Mouse (Mus musculus) lung, postnatal 0 days (tissue): ENCODE data around the gene Pvr. TPM values are rescaled to one million over a fixed set of nuclear protein-coding genes. Genes with fewer than 3 reads are reported as not detected.

Experiments
- ATAC-seq: fragments of 200-750 bp; cut with Nextera tagmentation; 2 replicates; pipeline ENCODE4 v1.8.0; 2017; ENCODE audit warnings: moderate library complexity
- DNase-seq: peaks from one replicate; pipeline ENCODE4 v3.0.0-alpha.2; 2016; ENCODE audit warnings: low spot score
- H3K27ac ChIP-seq: fragments of 300-500 bp; sonication (generic); 2 replicates; pipeline ENCODE4 v1.5.1; 2014; ENCODE audit warnings: antibody characterized with exemption, mild to moderate bottlenecking, low read length, mixed read lengths
- H3K27me3 ChIP-seq: fragments of 300-500 bp; sonication (generic); replicated peaks from 2 replicates; pipeline ENCODE4 v1.6.1; 2014; ENCODE audit warnings: low read length, mixed read lengths; ENCODE audit not compliant: insufficient read depth
- H3K36me3 ChIP-seq: fragments of 300-500 bp; sonication (generic); 2 replicates; pipeline ENCODE4 v1.6.1; 2014; ENCODE audit warnings: low read length, mixed read lengths; ENCODE audit not compliant: insufficient read depth
- H3K4me1 ChIP-seq: fragments of 300-500 bp; sonication (generic); 2 replicates; pipeline ENCODE4 v1.6.1; 2014; ENCODE audit warnings: antibody characterized with exemption, low read depth, low read length, mixed read lengths; ENCODE audit not compliant: insufficient read depth
- H3K4me2 ChIP-seq: fragments of 300-500 bp; sonication (generic); replicated peaks from 2 replicates; pipeline ENCODE4 v1.6.1; 2014; ENCODE audit warnings: low read depth, mild to moderate bottlenecking, low read length, moderate library complexity, mixed read lengths
- H3K4me3 ChIP-seq: fragments of 300-500 bp; sonication (generic); 2 replicates; pipeline ENCODE4 v1.5.1; 2014; ENCODE audit warnings: low read depth, low read length
- H3K9ac ChIP-seq: fragments of 300-500 bp; sonication (generic); replicated peaks from 2 replicates; pipeline ENCODE4 v1.6.1; 2014; ENCODE audit warnings: low read depth, mild to moderate bottlenecking
- H3K9me3 ChIP-seq: fragments of 300-500 bp; sonication (generic); 2 replicates; pipeline ENCODE4 v1.6.1; 2016; ENCODE audit warnings: low read length, mixed read lengths
- CTCF ChIP-seq: IDR thresholded peaks from 2 replicates; pipeline ENCODE4 v1.5.1; 2016; ENCODE audit warnings: antibody characterized with exemption, mild to moderate bottlenecking
- EP300 ChIP-seq: IDR thresholded peaks from 2 replicates; pipeline ENCODE4 v1.6.1; 2016; ENCODE audit warnings: antibody characterized with exemption, mild to moderate bottlenecking, control low read depth
- WGBS: fragments of 180-500 bp; shearing (Covaris S2); extraction: QIAGEN DNeasy Blood & Tissue Kit; methylation state at CpG from one replicate; pipeline ENCODE4 v1.1.7; 2014; 5-methylcytosine and 5-hydroxymethylcytosine counted together
- polyA plus RNA-seq: library from polyadenylated mRNA; unstranded; fragments of >200 nt; fragmentation: Nextera tagmentation; extraction: Ambion mirVana; gene quantifications from 2 replicates; pipeline ENCODE4 v1.2.1, GENCODE M21; 2015

Pvr gene
- polyA plus RNA-seq, 1 experiment from 2014 or later = 24.3 TPM

DNA sequence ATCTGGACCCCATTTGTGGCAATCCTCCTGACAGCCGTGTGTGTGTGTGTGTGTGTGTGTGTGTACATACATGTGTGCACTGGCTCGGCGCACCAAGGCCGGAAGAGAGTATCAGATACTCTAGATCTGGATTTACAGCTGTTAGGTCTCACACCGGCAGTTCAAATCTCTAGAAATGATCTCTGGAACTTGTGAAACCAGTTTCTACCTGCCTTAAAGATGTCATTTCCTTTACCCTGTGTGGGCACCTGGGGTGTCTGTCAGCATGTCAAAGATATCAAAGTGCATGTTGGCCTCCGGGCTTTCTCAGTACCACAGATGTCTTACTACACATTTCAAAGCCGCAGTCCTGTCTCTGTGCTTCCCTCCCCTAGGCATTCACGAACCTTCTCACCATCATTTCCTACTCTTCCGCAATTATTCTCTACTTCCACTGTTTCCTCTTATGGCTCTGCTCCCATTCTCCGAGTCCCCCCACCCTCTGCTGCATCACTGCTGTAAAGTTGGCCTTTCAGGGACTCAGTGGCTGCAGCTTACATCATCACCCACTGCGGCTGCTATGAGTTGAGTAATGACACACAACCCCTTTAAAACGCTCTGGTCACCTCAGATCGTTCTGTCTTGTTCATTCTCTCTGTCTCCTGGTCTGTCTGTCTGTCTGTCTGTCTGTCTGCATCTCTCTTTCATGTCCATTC is 25.0 kb upstream of the Pvr start:
- Histone ChIP-seq H3K9me3 (no peaks in the 10 kb centered on the region), H3K4me2 (no peak overlapping the region), H3K4me3 (no peak overlapping the region), H3K36me3 (no peaks in the 10 kb centered on the region), H3K27ac (no peak overlapping the region), H3K27me3 (no peaks in the 10 kb centered on the region), H3K9ac (no peak overlapping the region), H3K4me1 (no peaks in the 10 kb centered on the region)
- no peak for DNase-seq
- no peak for ATAC-seq
- WGBS = 68% methylated on average over 13 of the region's 13 CpGs
- TF ChIP-seq EP300 (no peak), CTCF (no peak)

DNA sequence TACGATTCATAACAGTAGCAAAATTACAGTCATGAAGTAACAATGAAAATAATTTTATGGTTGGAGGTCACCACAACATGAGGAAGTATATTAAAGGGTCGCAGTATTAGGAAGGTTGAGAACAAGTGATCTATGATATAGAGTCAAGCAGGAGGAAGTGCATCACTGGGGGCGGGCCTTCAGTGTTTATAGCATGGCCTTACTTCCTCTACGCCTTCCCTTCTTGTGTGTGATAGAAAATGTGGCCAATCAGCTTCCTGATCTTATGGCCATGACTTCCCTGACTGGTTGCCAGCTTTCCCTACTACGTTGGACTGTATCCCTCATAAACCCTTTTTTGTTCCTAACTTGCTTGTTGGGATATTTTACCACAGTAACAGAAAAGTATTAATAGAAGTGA is 24.2 kb upstream of the Pvr start:
- Histone ChIP-seq H3K4me1 (no peaks in the 10 kb centered on the region), H3K4me3 (no peak overlapping the region), H3K4me2 (no peak overlapping the region), H3K36me3 (no peaks in the 10 kb centered on the region), H3K9me3 (no peaks in the 10 kb centered on the region), H3K27me3 (no peaks in the 10 kb centered on the region), H3K27ac (no peak overlapping the region), H3K9ac (no peak overlapping the region)
- no peak for DNase-seq
- TF ChIP-seq EP300 (no peak), CTCF (no peak)
- 85% methylated on average over 5 of the region's 5 CpGs for WGBS
- no peak for ATAC-seq

DNA sequence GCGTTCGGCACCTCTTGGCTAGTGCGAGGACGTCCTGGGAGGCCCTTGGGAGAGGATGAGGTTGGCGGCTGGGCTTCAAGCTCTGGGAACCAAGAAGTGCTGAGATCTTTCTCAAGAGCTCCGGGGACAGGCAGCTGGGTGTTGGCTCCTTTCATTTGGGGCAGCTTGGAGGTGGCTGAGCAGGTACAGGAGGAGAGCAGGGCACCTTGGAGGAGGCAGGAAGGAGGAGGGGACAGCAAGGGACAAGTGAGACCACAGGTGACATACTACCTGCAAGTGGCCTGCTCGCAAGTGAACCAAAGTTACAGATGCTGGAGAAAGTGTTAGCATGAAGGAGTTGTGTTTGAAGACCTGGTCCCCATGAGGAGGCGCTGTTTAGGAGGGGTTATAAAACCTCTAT is 23.7 kb upstream of the Pvr start:
- no peak overlapping the region for H3K4me3 ChIP-seq
- no peak overlapping the region for H3K9ac ChIP-seq
- no peaks in the 10 kb centered on the region for H3K36me3 ChIP-seq
- H3K4me2 ChIP-seq = no peak overlapping the region
- no peaks in the 10 kb centered on the region for H3K27me3 ChIP-seq
- H3K9me3 ChIP-seq = no peaks in the 10 kb centered on the region
- DNase-seq = no peak
- no peak overlapping the region for H3K27ac ChIP-seq
- TF ChIP-seq CTCF (no peak), EP300 (no peak)
- ATAC-seq = no peak
- H3K4me1 ChIP-seq = no peaks in the 10 kb centered on the region
- WGBS = 88% methylated on average over 8 of the region's 8 CpGs

DNA sequence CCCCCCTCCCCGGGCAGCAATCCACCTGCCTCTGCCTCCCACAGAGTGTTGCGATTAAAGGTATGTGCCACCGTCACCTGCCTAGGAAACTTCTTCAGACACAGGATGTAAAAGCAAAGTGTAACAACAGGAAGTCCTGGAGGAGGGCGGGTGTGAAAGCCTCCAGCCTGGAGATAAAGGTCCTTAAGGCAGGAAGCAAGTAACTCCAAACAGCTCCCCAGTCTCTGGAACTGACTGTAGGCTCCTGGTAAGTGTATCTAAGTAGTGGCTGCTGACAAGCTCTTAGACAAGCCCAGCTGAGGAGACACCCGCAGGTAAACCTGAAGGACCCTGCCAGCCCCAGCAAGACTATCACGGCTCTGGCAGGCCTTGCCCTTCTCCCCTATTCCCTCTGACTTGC is 19.3 kb upstream of the Pvr start:
- peak overlapping the region; percentile 79 for H3K27ac ChIP-seq
- H3K4me3 ChIP-seq = no peak overlapping the region
- no peaks in the 10 kb centered on the region for H3K9me3 ChIP-seq
- no peaks in the 10 kb centered on the region for H3K36me3 ChIP-seq
- TF ChIP-seq EP300 (no peak; the same call in 1 of the 2 replicates), CTCF (no peak)
- H3K9ac ChIP-seq = no peak overlapping the region
- ATAC-seq = peak; percentile 59
- H3K4me1 ChIP-seq = peaks cover 15% of the 10 kb centered on the region; the same call in 1 of the 2 replicates
- H3K27me3 ChIP-seq = no peaks in the 10 kb centered on the region
- H3K4me2 ChIP-seq = no peak overlapping the region
- DNase-seq = peak; percentile 92
- 2% methylated on average over 6 of the region's 6 CpGs for WGBS

DNA sequence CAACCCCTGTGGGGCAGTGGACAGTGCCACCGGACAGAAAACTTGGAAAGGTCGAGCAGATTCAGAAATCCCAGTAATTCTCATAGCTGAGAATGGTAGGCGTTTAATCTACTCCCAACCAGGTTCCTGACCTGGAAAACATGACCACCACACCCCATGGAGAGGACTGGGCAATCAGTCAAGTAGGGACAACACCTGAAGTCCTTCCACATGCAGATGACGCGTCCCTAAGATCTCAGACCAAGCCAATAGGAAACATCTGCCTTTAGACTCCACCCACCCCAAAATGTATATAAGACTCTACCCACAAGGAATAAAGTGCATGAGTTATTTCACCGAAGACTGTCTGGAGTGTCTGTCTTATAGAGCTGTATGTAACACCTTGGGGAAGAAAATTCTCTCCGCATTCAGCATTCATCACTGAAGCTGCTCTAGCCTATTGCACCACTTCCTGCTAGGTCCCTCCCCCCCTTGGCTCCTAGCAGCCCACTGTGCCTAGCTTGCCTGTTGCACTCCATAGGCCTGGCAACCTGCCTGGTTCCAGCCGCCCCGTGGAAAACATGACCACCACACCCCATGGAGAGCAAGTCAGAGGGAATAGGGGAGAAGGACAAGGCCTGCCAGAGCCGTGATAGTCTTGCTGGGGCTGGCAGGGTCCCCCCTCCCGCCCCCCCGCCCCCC is 18.7 kb upstream of the Pvr start:
- TF ChIP-seq CTCF = peak; percentile 50
- TF ChIP-seq EP300 = peak; percentile 36; the same call in 1 of the 2 replicates
- Histone ChIP-seq H3K9me3 (no peaks in the 10 kb centered on the region), H3K9ac (no peak overlapping the region), H3K4me3 (no peak overlapping the region), H3K36me3 (no peaks in the 10 kb centered on the region), H3K4me2 (no peak overlapping the region; the same call in 1 of the 2 replicates), H3K27me3 (no peaks in the 10 kb centered on the region), H3K27ac (peak overlapping the region; percentile 80), H3K4me1 (peaks cover 16% of the 10 kb centered on the region; the same call in 1 of the 2 replicates)
- peak; percentile 80 for ATAC-seq
- 23% methylated on average over 12 of the region's 12 CpGs for WGBS
- peak; percentile 96 for DNase-seq

DNA sequence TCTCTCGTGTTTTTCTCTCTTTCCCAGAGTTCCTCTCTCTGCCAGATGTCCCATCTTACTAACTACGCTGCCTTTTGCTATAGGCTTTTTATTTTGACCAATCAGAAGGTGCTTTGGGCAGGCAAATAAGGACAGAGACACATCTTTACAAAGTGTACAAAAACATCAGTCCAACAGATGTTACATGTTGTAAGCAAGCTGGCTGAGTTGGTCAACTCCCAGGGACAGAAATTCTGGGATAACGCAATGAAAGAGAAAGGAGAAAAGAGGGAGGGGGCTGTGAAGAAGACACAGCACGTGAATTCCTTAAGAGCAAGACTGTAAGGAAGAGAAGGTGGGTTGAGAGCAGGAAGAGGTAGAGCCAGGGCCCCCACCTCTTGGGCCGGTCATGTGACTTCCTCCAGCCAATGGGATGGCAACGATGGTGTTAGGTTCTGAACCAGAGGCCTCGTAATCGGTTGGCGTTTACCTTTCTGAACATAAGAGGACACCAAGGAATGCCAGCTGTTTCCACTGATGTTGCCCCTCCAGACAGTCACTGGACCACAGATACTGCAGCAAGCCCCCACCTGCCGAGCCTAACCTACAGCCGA is 16.4 kb upstream of the Pvr start:
- 69% methylated on average over 11 of the region's 11 CpGs for WGBS
- peak overlapping the region; percentile 63 for H3K27ac ChIP-seq
- H3K4me1 ChIP-seq = peaks cover 19% of the 10 kb centered on the region; the same call in 1 of the 2 replicates
- H3K27me3 ChIP-seq = no peaks in the 10 kb centered on the region
- peak; percentile 87 for DNase-seq
- H3K4me3 ChIP-seq = no peak overlapping the region
- TF ChIP-seq EP300 = peak; percentile 73
- TF ChIP-seq CTCF = no peak
- no peak overlapping the region for H3K4me2 ChIP-seq
- peak; percentile 18 for ATAC-seq
- no peak overlapping the region for H3K9ac ChIP-seq
- H3K36me3 ChIP-seq = no peaks in the 10 kb centered on the region
- H3K9me3 ChIP-seq = no peaks in the 10 kb centered on the region
